Mouse (Mus musculus) CH12.LX (cell line): ENCODE results near the gene Cdh15.

Source experiments
- CTCF ChIP-seq, 2 experiments: IDR thresholded peaks in 1 of 2; conservative IDR thresholded peaks in 1 of 2; 2 replicates each; pipeline ENCODE4 v1.5.1; 2011 to 2012; ENCODE audit warnings: low read depth in 2 of 2, low read length in 2 of 2, improper control_type of control experiment in 1 of 2, inconsistent platforms in 1 of 2, mild to moderate bottlenecking in 1 of 2, moderate library complexity in 1 of 2
- POLR2A ChIP-seq: IDR thresholded peaks from 2 replicates; pipeline ENCODE4 v1.6.1; 2011; ENCODE audit warnings: low read depth, mild to moderate bottlenecking, improper control_type of control experiment, low read length

- TF ChIP-seq CTCF (conservative IDR thresholded peaks at IDR 0.05 in 1 of 2, IDR thresholded peaks at IDR 0.05 in 1 of 2; ENCODE audit: low read depth in 2 of 2, low read length in 2 of 2) = no peak
- no peak for TF ChIP-seq POLR2A
Observed at GRCm38 (mm10) chr8:122875186-122875585, 27.4 kb downstream of the Cdh15 start.
